Mouse (Mus musculus) ovary, adult 18-20 months (tissue): ENCODE measurements at regions not wholly inside any gene's neighbourhood (a gene's known extent, or its start where the extent isn't known, plus 50 kb on each side); places are given as distances from the start of the nearest gene placed in this dataset.

Experiments used
- DNase-seq: peaks from one replicate; pipeline ENCODE4 v3.0.0; 2022; ENCODE audit warnings: low spot score, mixed read lengths

GRCm38 (mm10) chr16:29837025-29837629 is 227.1 kb upstream of the Hes1 start:
- no peak for DNase-seq

GRCm38 (mm10) chr16:29837874-29838273 is 226.3 kb upstream of the Hes1 start:
- DNase-seq: no peak

- peak; percentile 52 for DNase-seq
Observed at GRCm38 (mm10) chr16:29838981-29839661, 225.1 kb upstream of the Hes1 start.

GRCm38 (mm10) chr16:29839662-29840001 is 224.6 kb upstream of the Hes1 start:
- DNase-seq: no peak

GRCm38 (mm10) chr16:29840412-29840811 is 223.8 kb upstream of the Hes1 start:
- DNase-seq: no peak

GRCm38 (mm10) chr16:29841132-29841531 is 223.1 kb upstream of the Hes1 start:
- DNase-seq: no peak

- DNase-seq: no peak
Observed at GRCm38 (mm10) chr16:29842071-29842470, 222.1 kb upstream of the Hes1 start.

- DNase-seq: no peak
Observed at GRCm38 (mm10) chr16:29843490-29843889, 220.7 kb upstream of the Hes1 start.

GRCm38 (mm10) chr16:29844706-29845596 is 219.2 kb upstream of the Hes1 start:
- no peak for DNase-seq

- no peak for DNase-seq
Observed at GRCm38 (mm10) chr16:29845597-29845986, 218.6 kb upstream of the Hes1 start.

GRCm38 (mm10) chr16:29847059-29847458 is 217.1 kb upstream of the Hes1 start:
- no peak for DNase-seq

GRCm38 (mm10) chr16:29847734-29848133 is 216.4 kb upstream of the Hes1 start:
- no peak for DNase-seq

GRCm38 (mm10) chr16:29848527-29848926 is 215.7 kb upstream of the Hes1 start:
- DNase-seq: no peak

GRCm38 (mm10) chr16:29849511-29849910 is 214.7 kb upstream of the Hes1 start:
- no peak for DNase-seq

GRCm38 (mm10) chr16:29850616-29851015 is 213.6 kb upstream of the Hes1 start:
- no peak for DNase-seq

GRCm38 (mm10) chr16:29851827-29852226 is 212.4 kb upstream of the Hes1 start:
- DNase-seq: no peak

GRCm38 (mm10) chr16:29854805-29855565 is 209.2 kb upstream of the Hes1 start:
- no peak for DNase-seq

- DNase-seq: no peak
Observed at GRCm38 (mm10) chr16:29856545-29856944, 207.6 kb upstream of the Hes1 start.

GRCm38 (mm10) chr16:29858645-29859044 is 205.5 kb upstream of the Hes1 start:
- DNase-seq: no peak

- no peak for DNase-seq
Observed at GRCm38 (mm10) chr16:29860306-29860705, 203.9 kb upstream of the Hes1 start.

GRCm38 (mm10) chr16:29861056-29861455 is 203.1 kb upstream of the Hes1 start:
- no peak for DNase-seq

GRCm38 (mm10) chr16:29865075-29865740 is 199.0 kb upstream of the Hes1 start:
- no peak for DNase-seq
